25 mouse cellular contexts compared by ENCODE assay signal in the genomic region with DNA sequence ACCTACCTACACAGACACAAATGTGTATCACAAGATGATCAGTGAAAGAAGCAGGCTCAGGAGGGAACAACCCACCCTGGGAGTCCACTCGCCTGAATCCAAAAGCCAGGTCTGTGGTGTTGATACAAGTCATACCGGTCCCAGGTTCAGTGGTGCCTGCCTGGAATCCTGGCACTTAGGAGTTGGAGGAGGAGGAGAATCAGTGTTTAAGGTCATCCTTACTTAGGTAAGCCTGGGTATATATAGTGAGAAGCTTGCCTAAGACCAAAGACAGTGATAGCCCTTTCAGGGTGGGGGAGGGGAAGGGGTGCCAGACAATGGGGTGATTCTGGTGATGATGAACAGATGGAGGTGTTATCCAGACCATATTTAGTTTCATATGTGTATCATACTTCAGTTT. TPM values are rescaled to one million over a fixed set of nuclear protein-coding genes. Genes with fewer than 3 reads are reported as not detected.
DNase-seq lines count a peak whose midpoint lies in the region; ATAC-seq and TF ChIP-seq lines count a peak whose summit lies in the region.
"Had no signal": no experiment of that assay in that cellular context is flagged by ENCODE, and none has a peak within 500 bp of the region (broad histone marks: within the 10 kb centered on the region; RNA-seq: fewer than 3 reads in every experiment).

No protein-coding gene starts in this region.

- no peaks in the 10 kb centered on the region for H3K9me3 ChIP-seq in heart, embryonic 12.5 days (replicated peaks)
- 0 out of 2 replicates have a peak, but pooled peaks cover 6% of the 10 kb centered on the region for H3K9me3 ChIP-seq in E14TG2a.4 (ENCODE audit: low read length)
- H3K9me3 ChIP-seq in MEL (replicated peaks; ENCODE audit: insufficient read depth, low read length): no peaks in the 10 kb centered on the region
- H3K9me3 ChIP-seq in liver, embryonic 13.5 days (replicated peaks): no peaks in the 10 kb centered on the region
- H3K9me3 ChIP-seq: limb, embryonic 15.5 days; midbrain, embryonic 12.5 days; neural tube, embryonic 15.5 days had no signal

- TF ChIP-seq RAD21 in MEL (IDR thresholded peaks at IDR 0.05; ENCODE audit: low read depth, low read length): no peak

- H3K4me2 ChIP-seq in heart, embryonic 12.5 days: no peak overlapping the region
- H3K4me2 ChIP-seq in liver, embryonic 13.5 days: no peak overlapping the region
- H3K4me2 ChIP-seq: hindbrain, embryonic 14.5 days; limb, embryonic 15.5 days; midbrain, embryonic 12.5 days; neural tube, embryonic 15.5 days had no signal

- H3K27me3 ChIP-seq in heart, embryonic 12.5 days (replicated peaks): no peaks in the 10 kb centered on the region
- H3K27me3 ChIP-seq in E14TG2a.4 (ENCODE audit: insufficient read depth, low read length) (no peaks in the 10 kb centered on the region), MEL (ENCODE audit: control insufficient read depth in 1 of 2, insufficient read depth in 2 of 2, low read length in 2 of 2) (no peaks in the 10 kb centered on the region)
- H3K27me3 ChIP-seq in liver, embryonic 13.5 days: no peaks in the 10 kb centered on the region
- H3K27me3 ChIP-seq: limb, embryonic 15.5 days; midbrain, embryonic 12.5 days; neural tube, embryonic 15.5 days had no signal

- DNase-seq in heart, postnatal 36 days: no peak
- DNase-seq in MEL (ENCODE audit: low read depth, low spot score): no peak
- DNase-seq in liver, embryonic 13.5 days: no peak
- DNase-seq in left cerebral cortex, adult 18-20 months (ENCODE audit: low spot score in 2 of 2): no peak
- DNase-seq in urinary bladder, adult 2 months (ENCODE audit: low spot score): no peak
- DNase-seq: adrenal gland, adult 2 months; cerebellum, adult 2 months; cerebellum, postnatal 25 days; embryo, embryonic 11 days; gastrocnemius, postnatal 14 days; kidney, adult 18-20 months; left cerebral cortex, postnatal 4 days; lung, adult 2 months; lung, postnatal 14 days; right cerebral cortex, adult 18-20 months; right cerebral cortex, postnatal 4 days; thymus, postnatal 14 days had no signal

- TF ChIP-seq CTCF in E14TG2a.4 (conservative IDR thresholded peaks at IDR 0.05; ENCODE audit: low read length): no peak
- no peak for TF ChIP-seq CTCF in MEL (IDR thresholded peaks at IDR 0.05 in 2 of 3, conservative IDR thresholded peaks at IDR 0.05 in 1 of 3; ENCODE audit: control insufficient read depth in 1 of 3, insufficient read depth in 1 of 3, low read depth in 2 of 3, low read length in 3 of 3, poor library complexity in 1 of 3, severe bottlenecking in 1 of 3)

- no peak for TF ChIP-seq POLR2A in MEL (IDR thresholded peaks at IDR 0.05; ENCODE audit: control insufficient read depth in 1 of 2, insufficient read depth in 1 of 2, low read depth in 1 of 2, low read length in 2 of 2, poor library complexity in 1 of 2)

- no peaks in the 10 kb centered on the region for H3K36me3 ChIP-seq in heart, embryonic 12.5 days
- peaks cover 93% of the 10 kb centered on the region for H3K36me3 ChIP-seq in E14TG2a.4 (ENCODE audit: insufficient read depth, low read length)
- H3K36me3 ChIP-seq in MEL (ENCODE audit: control insufficient read depth in 1 of 2, insufficient read depth in 2 of 2, low read length in 2 of 2): peaks cover 3 to 61% of the 10 kb centered on the region in 2 experiments; a peak in 3 of 4 replicates
- no peaks in the 10 kb centered on the region for H3K36me3 ChIP-seq in liver, embryonic 13.5 days
- H3K36me3 ChIP-seq: midbrain, embryonic 12.5 days; neural tube, embryonic 15.5 days had no signal

- 89% methylated on average over 2 of the region's 2 CpGs for whole genome bisulfite sequencing in heart, embryonic 12.5 days
- WGBS in liver, embryonic 13.5 days (ENCODE audit: insufficient replicate concordance): 78% methylated on average over 2 of the region's 2 CpGs

- no peak overlapping the region for H3K4me3 ChIP-seq in heart, embryonic 12.5 days
- peak overlapping the region; percentile 24 for H3K4me3 ChIP-seq in E14TG2a.4 (replicated peaks; ENCODE audit: low read length)
- H3K4me3 ChIP-seq in MEL (ENCODE audit: control insufficient read depth in 1 of 2, insufficient read depth in 1 of 2, low read depth in 2 of 2, low read length in 2 of 2): no peak overlapping the region; a peak in 1 of 4 replicates
- H3K4me3 ChIP-seq in liver, embryonic 13.5 days (replicated peaks): no peak overlapping the region
- H3K4me3 ChIP-seq: limb, embryonic 15.5 days; midbrain, embryonic 12.5 days; neural tube, embryonic 15.5 days had no signal

- ATAC-seq in heart, embryonic 12.5 days (ENCODE audit: insufficient number of reproducible peaks, low FRiP score): no peak
- ATAC-seq in liver, embryonic 13.5 days (ENCODE audit: low read depth): no peak
- ATAC-seq: forebrain, embryonic 14.5 days; inflammation-experienced regulatory T-cells, adult 6 months had no signal

- H3K79me2 ChIP-seq in MEL (ENCODE audit: control insufficient read depth, insufficient read depth, low read length, poor library complexity): peaks cover 76% of the 10 kb centered on the region

- no peak for TF ChIP-seq EP300 in MEL (IDR thresholded peaks at IDR 0.05; ENCODE audit: low read depth in 1 of 2, low read length in 2 of 2)

- peak overlapping the region; percentile 98 for H3K27ac ChIP-seq in heart, embryonic 12.5 days (ENCODE audit: poor library complexity, severe bottlenecking)
- H3K27ac ChIP-seq in MEL (ENCODE audit: control insufficient read depth, low read depth, low read length): peak overlapping the region; percentile 98
- H3K27ac ChIP-seq in liver, embryonic 13.5 days: peak overlapping the region; percentile 78; the same call in 1 of the 2 replicates
- H3K27ac ChIP-seq: hindbrain, embryonic 14.5 days; limb, embryonic 15.5 days; midbrain, embryonic 12.5 days; neural tube, embryonic 15.5 days had no signal

- H3K4me1 ChIP-seq in heart, embryonic 12.5 days (replicated peaks): peaks cover 71% of the 10 kb centered on the region
- H3K4me1 ChIP-seq in E14TG2a.4 (replicated peaks; ENCODE audit: low read depth, low read length) (peaks cover 94% of the 10 kb centered on the region), MEL (ENCODE audit: control insufficient read depth in 1 of 2, insufficient read depth in 2 of 2, low read length in 2 of 2) (peaks cover 28 to 56% of the 10 kb centered on the region in 2 experiments)
- peaks cover 84% of the 10 kb centered on the region for H3K4me1 ChIP-seq in liver, embryonic 13.5 days (replicated peaks)
- H3K4me1 ChIP-seq: neural tube, embryonic 15.5 days had no signal

- no peak overlapping the region for H3K9ac ChIP-seq in heart, embryonic 12.5 days
- H3K9ac ChIP-seq in MEL (ENCODE audit: control insufficient read depth, low read depth, low read length, poor library complexity, severe bottlenecking): no peak overlapping the region; the same call in 1 of the 2 replicates
- no peak overlapping the region for H3K9ac ChIP-seq in liver, embryonic 13.5 days
- H3K9ac ChIP-seq: hindbrain, embryonic 14.5 days; limb, embryonic 15.5 days; midbrain, embryonic 12.5 days; neural tube, embryonic 15.5 days had no signal

- intact Hi-C loops in heart, postnatal 36 days (cut with DNase I): no loop called here

TF ChIP-seq in MEL, 35 proteins besides CTCF, POLR2A, EP300 and RAD21:
- TF ChIP-seq E2F4 (IDR thresholded peaks at IDR 0.05; ENCODE audit: borderline replicate concordance, low read depth, low read length): no peak
- no peak for TF ChIP-seq ETS1 (IDR thresholded peaks at IDR 0.05; ENCODE audit: low read depth, low read length)
- TF ChIP-seq SIN3A (IDR thresholded peaks at IDR 0.05; ENCODE audit: low read length): no peak
- 0 out of 2 replicates have a peak, but pooled peaks have one; percentile 21 for TF ChIP-seq BHLHE40 (IDR thresholded peaks at IDR 0.05; ENCODE audit: borderline replicate concordance, low read depth, low read length)
- no peak for TF ChIP-seq NELFE (IDR thresholded peaks at IDR 0.05; ENCODE audit: low read depth, low read length)
- TF ChIP-seq GABPA (IDR thresholded peaks at IDR 0.05; ENCODE audit: low read depth, low read length): no peak
- TF ChIP-seq CHD1 (IDR thresholded peaks at IDR 0.05; ENCODE audit: low read depth, low read length): no peak

RNA-seq across cellular contexts. Expression of a gene that starts 9.0 kb away (rescaled TPM):
- polyA plus RNA-seq in heart, embryonic 12.5 days (2016; fragmentation: Nextera tagmentation; extraction: Ambion mirVana): 35.0 and 35.2 TPM in 2 replicates
- 100 to 1,000 TPM; 271 to 285 TPM for total RNA-seq in heart, postnatal 36 days (2021)
- 51.6 and 75.6 TPM in 2 replicates for total RNA-seq in MEL (2012; rRNA removed)
- polyA plus RNA-seq in MEL (2012; ENCODE audit: insufficient read depth in 1 of 2, insufficient read length in 2 of 2, low read depth in 1 of 2, low replicate concordance in 2 of 2, missing spikeins in 1 of 2): 10 to 100 TPM in 1 of 2 experiments, not detected in 1; 44.2 TPM
- polyA plus RNA-seq in liver, embryonic 13.5 days (2015; fragmentation: Nextera tagmentation; extraction: Ambion mirVana): 6.0 and 6.7 TPM in 2 replicates
- total RNA-seq in left cerebral cortex, adult 18-20 months (2021): 1 to 10 TPM; 2.5 to 4.4 TPM
- polyA plus RNA-seq in urinary bladder, adult 2 months (2012; rRNA removed): 7.1 and 7.5 TPM in 2 replicates
